Mouse (Mus musculus): Measurements from ENCODE around the gene Prox1. TPM values are rescaled to one million over a fixed set of nuclear protein-coding genes. Genes with fewer than 3 reads are reported as not detected.

Prox1 gene
- total RNA-seq, 2 experiments from 2014 or later, result not detected

- no peak for ATAC-seq (ENCODE audit: poor library complexity, severe bottlenecking)
Measured at GRCm38 (mm10) chr1:190174231-190174630, 3.7 kb upstream of the Prox1 start.

GRCm38 (mm10) chr1:190173596-190173995 is 3.1 kb upstream of the Prox1 start:
- ATAC-seq (ENCODE audit: poor library complexity, severe bottlenecking), result no peak

GRCm38 (mm10) chr1:190172979-190173461 is 2.5 kb upstream of the Prox1 start:
- no peak for ATAC-seq (ENCODE audit: poor library complexity, severe bottlenecking)

- no peak for ATAC-seq (ENCODE audit: poor library complexity, severe bottlenecking)
Measured at GRCm38 (mm10) chr1:190172311-190172978, 1.9 kb upstream of the Prox1 start.

GRCm38 (mm10) chr1:190171750-190172149 is 1.2 kb upstream of the Prox1 start:
- no peak for ATAC-seq (ENCODE audit: poor library complexity, severe bottlenecking)

GRCm38 (mm10) chr1:190171341-190171740 is 827 bp upstream of the Prox1 start:
- no peak for ATAC-seq (ENCODE audit: poor library complexity, severe bottlenecking)

- no peak for ATAC-seq (ENCODE audit: poor library complexity, severe bottlenecking)
Measured at GRCm38 (mm10) chr1:190170819-190171216, 304 bp upstream of the Prox1 start.

GRCm38 (mm10) chr1:190168761-190169671 is 1.5 kb downstream of the Prox1 start:
- no peak for ATAC-seq (ENCODE audit: poor library complexity, severe bottlenecking)

GRCm38 (mm10) chr1:190168115-190168514 is 2.4 kb downstream of the Prox1 start:
- ATAC-seq (ENCODE audit: poor library complexity, severe bottlenecking), result no peak

- no peak for ATAC-seq (ENCODE audit: poor library complexity, severe bottlenecking)
Measured at GRCm38 (mm10) chr1:190167609-190168008, 2.9 kb downstream of the Prox1 start.

- ATAC-seq (ENCODE audit: poor library complexity, severe bottlenecking), result no peak
Measured at GRCm38 (mm10) chr1:190165511-190165910, 5.0 kb downstream of the Prox1 start.

- ATAC-seq (ENCODE audit: poor library complexity, severe bottlenecking), result no peak
Measured at GRCm38 (mm10) chr1:190163471-190163870, 7.0 kb downstream of the Prox1 start.

- ATAC-seq (ENCODE audit: poor library complexity, severe bottlenecking), result no peak
Measured at GRCm38 (mm10) chr1:190161708-190162465, 8.6 kb downstream of the Prox1 start.

GRCm38 (mm10) chr1:190161288-190161687 is 9.2 kb downstream of the Prox1 start:
- ATAC-seq (ENCODE audit: poor library complexity, severe bottlenecking), result no peak

- ATAC-seq (ENCODE audit: poor library complexity, severe bottlenecking), result no peak
Measured at GRCm38 (mm10) chr1:190159457-190159856, 11.1 kb downstream of the Prox1 start.

- ATAC-seq (ENCODE audit: poor library complexity, severe bottlenecking), result no peak
Measured at GRCm38 (mm10) chr1:190155751-190156150, 14.8 kb downstream of the Prox1 start.

- ATAC-seq (ENCODE audit: poor library complexity, severe bottlenecking), result no peak
Measured at GRCm38 (mm10) chr1:190155021-190155420, 15.5 kb downstream of the Prox1 start.

GRCm38 (mm10) chr1:190154292-190154691 is 16.2 kb downstream of the Prox1 start:
- ATAC-seq (ENCODE audit: poor library complexity, severe bottlenecking), result no peak

GRCm38 (mm10) chr1:190152603-190153002 is 17.9 kb downstream of the Prox1 start:
- ATAC-seq (ENCODE audit: poor library complexity, severe bottlenecking), result no peak

- ATAC-seq (ENCODE audit: poor library complexity, severe bottlenecking), result no peak
Measured at GRCm38 (mm10) chr1:190149233-190149741, 21.2 kb downstream of the Prox1 start.

GRCm38 (mm10) chr1:190148661-190149232 is 21.8 kb downstream of the Prox1 start:
- no peak for ATAC-seq (ENCODE audit: poor library complexity, severe bottlenecking)
